Mouse (Mus musculus) kidney, postnatal 0 days (tissue): ENCODE data around the gene Tmem121b. TPM values are rescaled to one million over a fixed set of nuclear protein-coding genes. Genes with fewer than 3 reads are reported as not detected.

ENCODE experiments used
- ATAC-seq: fragments of 200-750 bp; cut with Nextera tagmentation; replicated peaks from 2 replicates; pipeline ENCODE4 v1.8.0; 2017; ENCODE audit warnings: low read depth, moderate number of reproducible peaks, moderate TSS enrichment, moderate library complexity; ENCODE audit not compliant: low FRiP score
- DNase-seq: peaks from one replicate; pipeline ENCODE4 v3.0.0-alpha.2; 2016; ENCODE audit warnings: low spot score
- H3K27ac ChIP-seq: fragments of 300-500 bp; sonication (generic); 2 replicates; pipeline ENCODE4 v1.5.1; 2014; ENCODE audit warnings: mild to moderate bottlenecking
- H3K27me3 ChIP-seq: fragments of 300-500 bp; sonication (generic); 2 replicates; pipeline ENCODE4 v1.6.1; 2014; ENCODE audit warnings: low read length, mixed read lengths; ENCODE audit not compliant: insufficient read depth
- H3K36me3 ChIP-seq: fragments of 300-500 bp; sonication (generic); 2 replicates; pipeline ENCODE4 v1.6.1; 2014; ENCODE audit warnings: low read length, mixed read lengths; ENCODE audit not compliant: insufficient read depth
- H3K4me1 ChIP-seq: fragments of 300-500 bp; sonication (generic); replicated peaks from 2 replicates; pipeline ENCODE4 v1.6.1; 2014; ENCODE audit warnings: antibody characterized with exemption, low read length, mixed read lengths; ENCODE audit not compliant: insufficient read depth
- H3K4me2 ChIP-seq: fragments of 300-500 bp; sonication (generic); 2 replicates; pipeline ENCODE4 v1.6.1; 2014; ENCODE audit warnings: mild to moderate bottlenecking, low read length, moderate library complexity, mixed read lengths
- H3K4me3 ChIP-seq: fragments of 300-500 bp; sonication (generic); replicated peaks from 2 replicates; pipeline ENCODE4 v1.5.1; 2014; ENCODE audit warnings: low read depth, low read length
- H3K9ac ChIP-seq: fragments of 300-500 bp; sonication (generic); 2 replicates; pipeline ENCODE4 v1.6.1; 2014; ENCODE audit warnings: low read depth, low read length
- H3K9me3 ChIP-seq: fragments of 300-500 bp; sonication (generic); replicated peaks from 2 replicates; pipeline ENCODE4 v1.6.1; 2016; ENCODE audit warnings: low read length, inconsistent platforms, mixed read lengths
- CTCF ChIP-seq: IDR thresholded peaks from 2 replicates; pipeline ENCODE4 v1.5.1; 2016; ENCODE audit warnings: antibody characterized with exemption, low read depth, mild to moderate bottlenecking, moderate library complexity
- WGBS: fragments of 180-500 bp; shearing (Covaris S2); extraction: QIAGEN DNeasy Blood & Tissue Kit; methylation state at CpG from one replicate; pipeline ENCODE4 v1.1.7; 2014; 5-methylcytosine and 5-hydroxymethylcytosine counted together
- polyA plus RNA-seq: library from polyadenylated mRNA; unstranded; fragments of >200 nt; fragmentation: Nextera tagmentation; extraction: Ambion mirVana; gene quantifications from 2 replicates; pipeline ENCODE4 v1.2.1, GENCODE M21; 2015

Tmem121b gene
- polyA plus RNA-seq, 1 experiment from 2014 or later: 0.12 TPM

DNA sequence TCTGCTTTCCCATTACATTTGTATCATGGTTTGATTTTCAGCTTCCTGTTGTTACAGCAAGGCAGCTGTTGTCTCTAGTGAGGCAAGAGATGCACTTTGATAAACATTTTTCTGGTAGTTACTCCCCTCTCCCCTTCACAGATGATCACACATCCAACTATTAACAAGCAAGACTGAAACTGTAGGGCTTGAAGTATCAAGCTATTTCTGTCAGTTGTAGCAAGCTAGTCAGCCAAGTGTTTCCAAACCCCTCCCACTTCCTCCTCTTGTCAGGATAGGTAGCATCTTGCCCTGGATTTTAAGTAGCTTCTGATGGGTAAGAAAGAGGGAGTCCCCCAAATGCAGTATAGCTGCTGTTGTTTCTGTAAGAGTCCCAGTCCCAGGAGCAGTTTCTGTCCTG is 23.8 kb downstream of the Tmem121b start:
- no peak for ATAC-seq
- no peak overlapping the region for H3K4me3 ChIP-seq
- H3K36me3 ChIP-seq: no peaks in the 10 kb centered on the region
- no peak overlapping the region for H3K9ac ChIP-seq
- no peak overlapping the region for H3K4me2 ChIP-seq
- no peak for DNase-seq
- no peaks in the 10 kb centered on the region; the same call in 1 of the 2 replicates for H3K4me1 ChIP-seq
- H3K9me3 ChIP-seq: no peaks in the 10 kb centered on the region
- no peak for TF ChIP-seq CTCF
- no peaks in the 10 kb centered on the region for H3K27me3 ChIP-seq
- H3K27ac ChIP-seq: no peak overlapping the region

- H3K9me3 ChIP-seq: no peaks in the 10 kb centered on the region
- TF ChIP-seq CTCF: peak; percentile 23; the same call in 1 of the 2 replicates
- no peak overlapping the region for H3K27ac ChIP-seq
- H3K4me3 ChIP-seq: no peak overlapping the region
- no peaks in the 10 kb centered on the region for H3K27me3 ChIP-seq
- no peak for ATAC-seq
- H3K4me2 ChIP-seq: no peak overlapping the region
- no peak overlapping the region for H3K9ac ChIP-seq
- no peaks in the 10 kb centered on the region; the same call in 1 of the 2 replicates for H3K4me1 ChIP-seq
- no peak for DNase-seq
- 71% methylated on average over 3 of the region's 3 CpGs for WGBS
- H3K36me3 ChIP-seq: no peaks in the 10 kb centered on the region
Measured at GRCm38 (mm10) chr6:120469268-120469667, 24.3 kb downstream of the Tmem121b start.

DNA sequence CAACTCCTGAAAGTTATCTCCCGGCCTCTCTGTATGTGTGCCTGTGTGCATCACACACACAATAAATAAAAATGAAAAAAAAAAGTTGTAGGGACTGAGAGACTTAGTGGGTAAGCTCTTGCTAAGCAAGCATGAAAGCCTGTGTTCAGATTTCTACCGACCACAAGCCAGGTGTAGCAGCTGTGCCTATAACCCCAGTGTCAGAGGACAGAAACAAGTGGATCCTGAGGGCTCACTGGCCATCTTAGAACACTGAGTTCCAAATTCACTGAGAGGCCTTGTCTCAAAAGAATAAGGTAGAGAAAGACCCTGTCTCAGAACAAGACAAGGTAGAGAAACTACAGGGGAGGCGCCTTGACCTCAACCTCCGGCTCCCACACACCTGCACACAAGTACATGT is 25.3 kb downstream of the Tmem121b start:
- Histone ChIP-seq H3K4me3 (no peak overlapping the region), H3K4me2 (no peak overlapping the region), H3K36me3 (no peaks in the 10 kb centered on the region), H3K27ac (no peak overlapping the region), H3K9me3 (no peaks in the 10 kb centered on the region), H3K9ac (no peak overlapping the region), H3K27me3 (no peaks in the 10 kb centered on the region), H3K4me1 (0 out of 2 replicates have a peak, but pooled peaks cover 9% of the 10 kb centered on the region)
- TF ChIP-seq CTCF: no peak
- WGBS: 89% methylated on average over 4 of the region's 4 CpGs
- DNase-seq (no peak), ATAC-seq (no peak)

- no peak for DNase-seq
Measured at GRCm38 (mm10) chr6:120466609-120467329, 26.8 kb downstream of the Tmem121b start.

GRCm38 (mm10) chr6:120465393-120465792 is 28.2 kb downstream of the Tmem121b start:
- Histone ChIP-seq H3K4me2 (no peak overlapping the region), H3K9ac (no peak overlapping the region), H3K27me3 (no peaks in the 10 kb centered on the region), H3K4me3 (no peak overlapping the region), H3K27ac (no peak overlapping the region), H3K4me1 (0 out of 2 replicates have a peak, but pooled peaks cover 9% of the 10 kb centered on the region), H3K36me3 (no peaks in the 10 kb centered on the region), H3K9me3 (no peaks in the 10 kb centered on the region)
- 42% methylated on average over 4 of the region's 4 CpGs for whole genome bisulfite sequencing
- no peak for DNase-seq
- ATAC-seq: no peak
- no peak for TF ChIP-seq CTCF

More at GRCm38 (mm10) chr6:120466609-120467329, 26.8 kb downstream of the Tmem121b start:
- Histone ChIP-seq H3K9ac (no peak overlapping the region), H3K27ac (no peak overlapping the region), H3K4me3 (no peak overlapping the region), H3K9me3 (no peaks in the 10 kb centered on the region), H3K27me3 (no peaks in the 10 kb centered on the region), H3K4me2 (no peak overlapping the region), H3K36me3 (no peaks in the 10 kb centered on the region), H3K4me1 (0 out of 2 replicates have a peak, but pooled peaks cover 9% of the 10 kb centered on the region)
- 69% methylated on average over 10 of the region's 10 CpGs for WGBS
- no peak for ATAC-seq
- no peak for TF ChIP-seq CTCF

- Histone ChIP-seq H3K4me2 (peak overlapping the region; percentile 89), H3K9ac (no peak overlapping the region), H3K4me3 (peak overlapping the region; percentile 64), H3K27ac (no peak overlapping the region), H3K36me3 (no peaks in the 10 kb centered on the region), H3K9me3 (no peaks in the 10 kb centered on the region), H3K4me1 (0 out of 2 replicates have a peak, but pooled peaks cover 9% of the 10 kb centered on the region), H3K27me3 (no peaks in the 10 kb centered on the region)
- TF ChIP-seq CTCF: no peak
- DNase-seq (no peak), ATAC-seq (no peak)
- 39% methylated on average over 9 of the region's 9 CpGs for WGBS
Measured at GRCm38 (mm10) chr6:120464406-120464939, 29.1 kb downstream of the Tmem121b start.
